In genomic region chr1:37077955-37078549, GRCm38 (mm10) we compare ENCODE assay signal across 10 mouse cellular contexts. TPM values are rescaled to one million over a fixed set of nuclear protein-coding genes. Genes with fewer than 3 reads are reported as not detected.
DNase-seq lines count a peak whose midpoint lies in the region; ATAC-seq lines count a peak whose summit lies in the region.
"Had no signal": no experiment of that assay in that cellular context is flagged by ENCODE, and none has a peak within 500 bp of the region (broad histone marks: within the 10 kb centered on the region; RNA-seq: fewer than 3 reads in every experiment).

No protein-coding gene starts in this region.

- ATAC-seq in erythroblast, adult 5-6 weeks (replicated peaks; ENCODE audit: low FRiP score, poor library complexity, severe bottlenecking): no peak
- no peak for ATAC-seq in cerebellum, adult (ENCODE audit: insufficient number of reproducible peaks, low FRiP score, low TSS enrichment)
- ATAC-seq: Patski had no signal

- DNase-seq in layer of hippocampus, adult 11-12 months (ENCODE audit: low spot score): peak; percentile 73
- no peak for DNase-seq in layer of hippocampus, adult 9-10 months (ENCODE audit: low spot score)
- peak; percentile 67 to 75 for DNase-seq in frontal cortex, adult 2 months (ENCODE audit: extremely low spot score in 1 of 2, low spot score in 1 of 2)
- peak; percentile 60 to 69 for DNase-seq in heart, postnatal 36 days
- DNase-seq in right cerebral cortex, adult 2 months (ENCODE audit: low spot score in 2 of 2): peak; percentile 69 to 76
- no peak for DNase-seq in Muller cell, postnatal 12 days (ENCODE audit: inconsistent ontology term)

- intact Hi-C loops in heart, postnatal 36 days (cut with DNase I): loop anchor here (5.0 kb wide), 1 partner anchor 136 kb away; the partner anchor contains the start of gene Tmem131

RNA-seq across cellular contexts. Expression of gene Vwa3b, which starts 51.7 kb away (rescaled TPM):
- polyA plus RNA-seq in frontal cortex, adult 2 months (2012; rRNA removed): 1.0 and 2.2 TPM in 2 replicates
- under 1 TPM in 1 of 2 experiments, not detected in 1; 0.56 TPM for total RNA-seq in heart, postnatal 36 days (2021)
- not detected in 2 replicates for total RNA-seq in erythroblast, adult 5-6 weeks (2015; ENCODE audit: low replicate concordance)
- total RNA-seq in erythroblast, adult 5-6 weeks (2017; ENCODE audit: low replicate concordance): not detected in 2 replicates
- total RNA-seq: common myeloid progenitor, adult 5-6 weeks had no signal
- polyA plus RNA-seq: Patski had no signal

Comparison
In these comparisons a context has a peak if more than half of its experiments do, and no peak if none do; other contexts are left out.
1. DNase-seq: peak in layer of hippocampus, adult 11-12 months (single experiment), frontal cortex, adult 2 months (2 of 2), heart, postnatal 36 days (2 of 2) and right cerebral cortex, adult 2 months (2 of 2); none in layer of hippocampus, adult 9-10 months (single experiment) and Muller cell, postnatal 12 days (single experiment).